15 mouse cellular contexts compared by ENCODE assay signal in the genomic region with DNA sequence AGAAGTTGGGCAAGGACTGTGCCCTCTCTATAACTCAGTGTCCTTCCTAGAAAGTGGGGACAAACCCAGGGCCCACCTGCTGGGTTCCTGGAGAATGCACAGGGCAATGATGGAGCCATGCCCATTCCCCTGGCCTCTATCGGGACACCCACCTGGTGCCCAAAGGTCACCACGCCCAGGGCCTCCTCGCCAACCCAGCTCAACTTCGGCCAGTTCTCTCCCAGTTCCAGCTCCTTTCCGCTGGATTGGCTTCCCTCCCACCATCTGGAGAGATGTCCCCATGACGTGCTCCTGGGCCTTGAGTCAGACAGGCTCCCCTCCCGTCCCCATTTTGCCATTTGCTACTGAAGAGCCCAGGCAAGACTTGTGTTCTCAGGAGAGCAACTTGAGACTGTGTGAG. TPM values are rescaled to one million over a fixed set of nuclear protein-coding genes. Genes with fewer than 3 reads are reported as not detected.
"Had no signal": no experiment of that assay in that cellular context is flagged by ENCODE, and none has a peak within 500 bp of the region (broad histone marks: within the 10 kb centered on the region; RNA-seq: fewer than 3 reads in every experiment).

No protein-coding gene starts in this region.

- DNase-seq: kidney, postnatal 36 days; layer of hippocampus, adult 9-11 months; layer of hippocampus, postnatal 36 days; lung, adult 2 months; lung, postnatal 36 days; midbrain, embryonic 14.5 days; spleen, adult 18-20 months; thymus, adult 18-20 months; thymus, postnatal 14 days had no signal

- H3K9ac ChIP-seq: limb, embryonic 13.5 days; liver, embryonic 15.5 days; neural tube, embryonic 15.5 days had no signal

- H3K27me3 ChIP-seq: limb, embryonic 13.5 days; neural tube, embryonic 15.5 days had no signal

- H3K4me3 ChIP-seq: limb, embryonic 13.5 days; liver, embryonic 15.5 days; myocyte; neural tube, embryonic 15.5 days had no signal

- H3K36me3 ChIP-seq: liver, embryonic 15.5 days; neural tube, embryonic 15.5 days had no signal

- H3K9me3 ChIP-seq: limb, embryonic 13.5 days; liver, embryonic 15.5 days; neural tube, embryonic 15.5 days had no signal

- H3K4me2 ChIP-seq: limb, embryonic 13.5 days; liver, embryonic 15.5 days; neural tube, embryonic 15.5 days had no signal

- H3K27ac ChIP-seq: limb, embryonic 13.5 days; liver, embryonic 15.5 days; neural tube, embryonic 15.5 days had no signal

- ATAC-seq: lung, postnatal 0 days had no signal

- H3K4me1 ChIP-seq: liver, embryonic 15.5 days had no signal

RNA-seq across cellular contexts. Expression of gene Wnt4, which starts 15.3 kb away (rescaled TPM):
- total RNA-seq: megakaryocyte progenitor cell, adult 5-6 weeks had no signal
